Mouse (Mus musculus) cerebellum, adult 9-11 months (tissue): ENCODE measurements at regions not wholly inside any gene's neighbourhood (a gene's known extent, or its start where the extent isn't known, plus 50 kb on each side); places are given as distances from the start of the nearest gene placed in this dataset.
"Not testable (repeated sequence)": the region's sequence is repeated elsewhere in the genome, so short reads cannot be mapped to it uniquely, and the experiment has no call there.

Experiments used
- DNase-seq: peaks from one replicate; pipeline ENCODE4 v3.0.0; 2022

- DNase-seq, result no peak
Measured at GRCm38 (mm10) chr16:30687225-30687624, 87.7 kb downstream of the Fam43a start.

GRCm38 (mm10) chr16:30687682-30688081 is 88.2 kb downstream of the Fam43a start:
- DNase-seq, result no peak

GRCm38 (mm10) chr16:30690531-30690930 is 91.0 kb downstream of the Fam43a start:
- no peak for DNase-seq

DNA sequence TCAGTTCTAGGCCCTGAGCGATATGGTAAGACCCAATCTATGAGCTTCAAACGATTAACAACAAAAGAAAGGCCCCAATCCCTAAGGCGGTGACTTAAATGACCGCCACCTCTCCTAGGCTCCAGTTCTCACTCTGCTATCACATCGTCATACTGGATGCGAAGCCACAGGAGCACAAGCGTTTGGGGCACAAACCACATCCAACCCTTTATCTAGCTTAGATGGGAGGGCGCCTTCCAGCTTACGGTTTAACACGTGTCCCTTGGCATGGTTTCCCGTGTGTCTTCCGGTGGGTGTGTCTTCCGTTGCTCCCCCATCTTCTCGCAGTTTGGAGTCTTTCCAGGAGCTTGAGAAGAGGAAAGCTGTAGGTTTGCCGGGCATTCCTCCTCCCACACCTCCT is 92.4 kb downstream of the Fam43a start:
- no peak for DNase-seq

- DNase-seq, result no peak
Measured at GRCm38 (mm10) chr16:30692541-30693141, 93.1 kb downstream of the Fam43a start.

DNA sequence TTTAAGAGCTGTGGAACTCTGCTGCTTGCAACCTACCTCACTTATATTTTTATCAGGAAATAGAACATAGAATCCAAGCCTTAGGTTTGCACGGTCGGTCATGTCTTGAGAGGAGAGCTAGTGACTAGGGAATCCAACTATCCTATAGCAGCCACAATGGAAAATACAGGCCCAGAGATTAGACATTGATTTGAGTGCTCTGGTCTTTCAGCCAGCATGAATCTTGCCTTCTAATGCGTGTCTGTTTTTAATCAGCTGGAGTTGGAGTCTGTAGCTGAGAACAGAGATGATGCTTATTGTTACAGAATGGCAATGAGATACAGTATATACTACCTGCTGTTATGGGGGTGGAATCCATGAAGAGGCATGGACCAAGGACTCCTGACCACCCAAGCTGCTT is 93.7 kb downstream of the Fam43a start:
- DNase-seq, result no peak

- no peak for DNase-seq
Measured at GRCm38 (mm10) chr16:30693839-30694527, 94.5 kb downstream of the Fam43a start.

GRCm38 (mm10) chr16:30695691-30696090 is 96.2 kb downstream of the Fam43a start:
- DNase-seq, result no peak

- DNase-seq, result no peak
Measured at GRCm38 (mm10) chr16:30697209-30697608, 97.7 kb downstream of the Fam43a start.

- no peak for DNase-seq
Measured at GRCm38 (mm10) chr16:30697806-30698205, 98.3 kb downstream of the Fam43a start.

DNA sequence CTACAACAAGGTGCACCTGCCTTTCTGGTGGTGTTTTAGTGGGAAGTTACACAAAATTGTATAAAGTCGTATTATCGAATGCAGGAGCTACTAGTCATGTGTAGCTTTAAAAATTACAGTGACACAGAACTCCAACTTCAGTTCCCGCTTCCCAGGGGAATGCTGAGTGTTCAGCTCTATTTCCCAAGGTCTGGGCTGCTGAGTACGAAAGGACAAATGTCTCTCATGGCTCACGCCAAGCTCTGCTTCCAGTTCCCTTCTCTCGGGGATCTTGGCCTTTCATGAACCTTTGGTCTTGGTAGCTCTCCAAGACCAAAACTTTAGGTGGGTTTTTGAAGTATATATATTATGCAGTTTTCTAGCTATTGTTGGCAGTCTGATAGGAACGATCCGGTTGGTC is 104.3 kb downstream of the Fam43a start:
- DNase-seq, result no peak

GRCm38 (mm10) chr16:30709501-30709900 is 110.0 kb downstream of the Fam43a start:
- DNase-seq, result no peak

- DNase-seq, result no peak
Measured at GRCm38 (mm10) chr16:30709975-30710374, 110.5 kb downstream of the Fam43a start.

GRCm38 (mm10) chr16:30712570-30712969 is 113.0 kb downstream of the Fam43a start:
- DNase-seq, result no peak

DNA sequence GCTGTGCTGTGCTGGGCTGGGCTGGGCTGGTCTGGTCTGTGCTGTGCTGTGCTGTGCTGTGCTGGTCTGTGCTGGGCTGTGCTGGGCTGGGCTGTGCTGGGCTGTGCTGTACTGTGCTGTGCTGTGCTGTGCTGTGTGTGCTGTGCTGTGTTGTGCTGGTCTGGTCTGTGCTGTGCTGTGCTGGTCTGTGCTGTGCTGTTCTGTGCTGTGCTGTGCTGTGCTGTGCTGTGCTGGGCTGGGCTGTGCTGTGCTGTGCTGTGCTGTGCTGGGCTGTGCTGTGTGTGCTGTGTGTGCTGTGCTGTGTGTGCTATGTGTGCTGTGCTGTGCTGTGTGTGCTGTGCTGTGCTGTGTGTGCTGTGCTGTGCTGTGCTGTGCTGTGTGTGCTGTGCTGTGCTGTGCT is 118.1 kb downstream of the Fam43a start:
- DNase-seq, result not testable (repeated sequence)

DNA sequence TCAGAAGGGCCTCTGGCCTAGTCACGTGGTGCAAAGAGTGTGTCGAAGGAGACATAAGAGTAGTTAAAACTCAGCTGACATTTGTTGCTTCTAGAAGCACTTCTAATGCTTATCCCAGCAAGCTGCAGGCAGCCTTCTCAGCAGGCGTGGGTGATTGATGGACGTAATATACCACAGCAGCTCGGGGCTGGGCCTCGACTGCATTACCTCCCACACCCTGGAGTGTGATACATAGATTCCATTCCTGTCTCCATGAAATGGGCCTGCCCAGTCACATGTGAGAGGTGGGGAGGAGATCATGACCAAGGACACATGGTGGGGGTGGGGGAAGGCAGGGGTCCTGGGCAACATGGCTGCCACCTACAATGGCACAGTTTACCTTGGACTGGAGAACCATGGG is 121.3 kb downstream of the Fam43a start:
- no peak for DNase-seq

GRCm38 (mm10) chr16:30721223-30721622 is 121.7 kb downstream of the Fam43a start:
- DNase-seq, result no peak

GRCm38 (mm10) chr16:30722372-30722771 is 122.8 kb downstream of the Fam43a start:
- no peak for DNase-seq

DNA sequence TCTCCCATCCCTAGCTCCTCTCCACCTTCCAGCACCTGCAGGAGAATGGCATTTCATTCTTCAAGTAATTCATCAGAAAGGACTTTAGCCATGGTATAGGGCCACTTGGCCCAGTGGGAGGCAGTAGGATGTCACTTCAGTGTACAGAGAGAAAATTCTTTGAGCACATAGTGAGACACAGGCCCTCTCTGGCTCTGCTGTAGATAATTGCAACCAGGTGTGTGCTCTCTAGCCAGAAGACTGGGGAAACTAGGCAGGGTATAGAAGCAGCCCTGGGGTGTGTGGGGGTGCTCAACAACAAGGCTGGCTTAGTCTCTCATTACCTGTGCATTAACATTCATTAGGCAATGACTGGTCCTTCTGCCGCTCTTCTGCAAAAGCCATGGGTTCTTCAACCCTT is 125.1 kb downstream of the Fam43a start:
- DNase-seq, result no peak

DNA sequence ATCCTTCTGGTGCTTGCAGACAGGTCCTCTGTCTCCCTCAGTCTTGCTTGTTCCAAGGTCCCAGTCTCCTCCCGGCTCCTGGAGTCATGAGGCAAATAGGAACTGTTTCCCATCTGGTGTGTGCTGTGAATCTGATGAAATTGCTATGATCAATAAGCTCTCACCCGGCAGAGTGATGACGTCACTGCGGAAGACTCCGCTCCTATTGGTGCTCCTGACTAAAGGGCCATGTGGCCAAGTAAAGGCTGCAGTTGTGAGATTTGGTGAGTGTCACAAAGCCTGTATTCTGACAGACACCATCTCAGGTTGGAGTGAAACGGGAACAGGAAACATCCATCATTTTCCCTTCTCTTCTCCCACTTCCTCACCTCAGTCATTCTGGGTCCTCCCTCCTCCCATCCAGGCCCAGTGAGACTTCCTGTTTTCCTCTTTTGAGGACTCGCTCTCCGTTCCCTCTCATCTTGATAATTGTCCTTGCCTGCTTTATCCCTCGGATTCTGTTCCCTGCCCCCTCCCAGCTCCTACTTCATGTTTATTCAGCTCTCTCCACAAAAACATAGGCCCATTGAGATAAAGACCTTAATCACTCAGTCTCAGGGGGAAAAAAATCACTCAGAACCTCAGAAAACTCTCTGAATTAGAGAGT is 133.4 kb downstream of the Fam43a start:
- no peak for DNase-seq

GRCm38 (mm10) chr16:30733478-30733877 is 134.0 kb downstream of the Fam43a start:
- DNase-seq, result no peak

DNA sequence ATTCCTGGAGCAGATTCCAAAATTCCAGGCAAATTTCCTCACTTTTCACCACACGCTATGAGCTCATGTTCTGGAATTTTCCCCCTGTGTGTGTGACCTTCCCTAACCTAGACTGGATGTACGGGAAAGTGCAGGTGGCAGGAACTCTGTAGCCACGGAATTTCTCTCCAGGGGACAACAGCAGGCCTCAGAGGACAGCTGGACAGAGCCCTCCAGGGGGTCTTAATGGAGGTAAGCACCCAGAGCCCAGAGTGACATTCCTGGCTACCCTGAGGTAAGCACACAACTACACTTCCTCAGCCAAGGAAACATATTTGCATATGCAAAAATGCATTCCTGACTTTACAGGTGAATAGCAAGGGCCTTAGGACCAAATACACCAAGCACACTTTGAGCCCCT is 135.8 kb downstream of the Fam43a start:
- no peak for DNase-seq

DNA sequence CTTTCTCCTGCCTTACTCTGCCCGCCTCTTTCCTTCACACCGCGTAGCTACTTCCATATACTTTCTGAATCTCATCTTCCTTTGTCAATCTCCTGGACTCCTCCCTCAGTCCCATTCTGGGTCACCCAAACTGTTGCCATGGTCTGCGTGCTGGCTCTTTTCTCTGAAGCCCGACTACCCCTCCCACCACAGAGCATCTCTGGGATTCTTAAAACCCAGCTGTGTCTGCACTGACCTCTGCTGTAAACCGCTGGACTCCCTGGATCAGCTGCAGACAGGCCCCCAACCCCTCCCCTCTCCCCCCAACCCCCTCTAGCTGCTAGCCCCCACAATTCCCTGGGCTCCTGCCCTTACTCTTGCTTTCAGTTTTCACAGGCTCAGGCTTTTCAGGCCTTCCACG is 136.4 kb downstream of the Fam43a start:
- no peak for DNase-seq

DNA sequence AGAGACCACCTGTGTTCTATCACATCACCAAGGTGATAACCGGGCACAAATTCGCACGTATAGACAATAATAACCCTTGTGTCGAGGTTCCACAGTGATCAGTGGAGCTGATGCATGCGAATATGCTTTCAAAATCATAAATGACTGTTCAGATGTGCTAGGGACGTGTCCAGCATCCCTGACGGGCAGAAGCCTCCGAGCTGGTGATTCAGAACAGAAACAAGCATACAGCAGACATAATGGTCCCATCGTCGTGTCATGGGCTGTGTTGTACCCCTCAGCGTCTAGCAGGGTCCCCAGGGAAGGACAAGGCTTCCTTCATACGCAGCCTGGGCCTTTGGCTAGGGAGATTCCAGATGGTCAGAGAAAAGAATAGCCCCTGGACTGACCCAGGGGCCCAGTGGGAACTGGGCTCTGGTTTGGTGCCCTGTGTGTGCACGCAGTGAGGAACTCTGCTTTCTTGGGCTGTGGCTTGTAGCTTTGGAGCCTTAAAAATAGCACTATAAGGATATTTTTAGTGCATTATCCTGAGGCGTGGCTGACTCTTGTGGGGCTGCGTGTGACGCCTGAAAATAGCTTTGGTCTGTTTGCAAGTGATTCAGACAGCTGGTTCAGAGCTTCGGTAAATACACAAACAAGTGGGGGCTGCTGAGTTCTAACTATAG is 137.3 kb downstream of the Fam43a start:
- DNase-seq, result no peak
